Mouse (Mus musculus) midbrain, embryonic 11.5 days (tissue): ENCODE measurements around the gene Slf2. TPM values are rescaled to one million over a fixed set of nuclear protein-coding genes. Genes with fewer than 3 reads are reported as not detected.

Source experiments
- ATAC-seq: fragments of 200-750 bp; cut with Nextera tagmentation; 2 replicates; pipeline ENCODE4 v1.8.0; 2017; ENCODE audit warnings: moderate TSS enrichment, moderate library complexity; ENCODE audit not compliant: low FRiP score
- DNase-seq: peaks from one replicate; pipeline ENCODE4 v3.0.0; 2015; ENCODE audit warnings: low spot score; ENCODE audit errors: missing footprints
- H3K27ac ChIP-seq: fragments of 300-500 bp; sonication (generic); 2 replicates; pipeline ENCODE4 v1.5.1; 2014; ENCODE audit warnings: low read depth, low read length
- H3K27me3 ChIP-seq: fragments of 300-500 bp; sonication (generic); 2 replicates; pipeline ENCODE4 v1.6.1; 2014; ENCODE audit warnings: mild to moderate bottlenecking, low read length, moderate library complexity, mixed read lengths; ENCODE audit not compliant: control insufficient read depth, insufficient read depth
- H3K36me3 ChIP-seq: fragments of 300-500 bp; sonication (generic); 2 replicates; pipeline ENCODE4 v1.6.1; 2014; ENCODE audit warnings: mild to moderate bottlenecking, low read length, moderate library complexity, mixed read lengths; ENCODE audit not compliant: control insufficient read depth, insufficient read depth
- H3K4me1 ChIP-seq: fragments of 300-500 bp; sonication (generic); 2 replicates; pipeline ENCODE4 v1.6.1; 2014; ENCODE audit warnings: low read length; ENCODE audit not compliant: control insufficient read depth, insufficient read depth
- H3K4me2 ChIP-seq: fragments of 300-500 bp; sonication (generic); 2 replicates; pipeline ENCODE4 v1.6.1; 2014; ENCODE audit warnings: mild to moderate bottlenecking, moderate library complexity
- H3K4me3 ChIP-seq: fragments of 300-500 bp; sonication (generic); 2 replicates; pipeline ENCODE4 v1.5.1; 2014; ENCODE audit warnings: low read depth, low read length
- H3K9ac ChIP-seq: fragments of 300-500 bp; sonication (generic); 2 replicates; pipeline ENCODE4 v1.6.1; 2014; ENCODE audit warnings: low read length
- H3K9me3 ChIP-seq: fragments of 300-500 bp; sonication (generic); 2 replicates; pipeline ENCODE4 v1.6.1; 2016; ENCODE audit warnings: low read length; ENCODE audit not compliant: control insufficient read depth
- whole genome bisulfite sequencing: fragments of 180-500 bp; shearing (Covaris S2); extraction: QIAGEN DNeasy Blood & Tissue Kit; methylation state at CpG from one replicate; pipeline ENCODE4 v1.1.7; 2014; 5-methylcytosine and 5-hydroxymethylcytosine counted together
- polyA plus RNA-seq: library from polyadenylated mRNA; unstranded; fragments of >200 nt; fragmentation: Nextera tagmentation; extraction: Ambion mirVana; gene quantifications from 2 replicates; pipeline ENCODE4 v1.2.1, GENCODE M21; 2014

Slf2 gene
- polyA plus RNA-seq, 1 experiment from 2014 or later: 38.7 TPM

GRCm38 (mm10) chr19:44896450-44896849, 34.5 kb upstream of the Slf2 start:
- Histone ChIP-seq H3K27ac (no peak overlapping the region), H3K4me2 (no peak overlapping the region), H3K4me1 (peaks cover 14% of the 10 kb centered on the region; the same call in 1 of the 2 replicates), H3K4me3 (no peak overlapping the region), H3K9ac (no peak overlapping the region), H3K27me3 (peaks cover 26% of the 10 kb centered on the region), H3K36me3 (no peaks in the 10 kb centered on the region), H3K9me3 (no peaks in the 10 kb centered on the region)
- DNase-seq: no peak
- no peak for ATAC-seq
- 74% methylated on average over 6 of the region's 6 CpGs for WGBS

DNA sequence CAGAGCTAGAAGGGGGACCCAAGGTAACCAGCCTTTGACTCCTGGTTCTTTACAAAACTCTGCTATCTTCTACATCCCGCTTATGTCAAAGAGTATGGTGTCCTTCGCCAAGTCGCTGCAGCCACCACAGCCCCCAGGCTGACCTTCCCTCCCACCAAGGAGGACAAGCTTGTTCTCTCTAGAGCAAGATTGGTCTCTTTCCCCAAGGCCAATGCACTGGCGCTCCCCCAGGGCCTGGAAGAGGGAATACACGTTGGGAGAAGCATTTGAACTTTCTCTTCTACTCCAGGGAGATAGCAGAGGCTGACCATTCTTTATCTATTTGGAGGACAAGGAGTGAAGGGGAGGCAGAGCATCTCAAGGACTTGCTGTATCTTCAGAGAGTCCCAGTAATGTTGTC, 33.4 kb upstream of the Slf2 start:
- DNase-seq (no peak), ATAC-seq (no peak)
- no peak overlapping the region for H3K27ac ChIP-seq
- no peaks in the 10 kb centered on the region for H3K9me3 ChIP-seq
- peaks cover 23% of the 10 kb centered on the region for H3K27me3 ChIP-seq
- no peak overlapping the region for H3K4me3 ChIP-seq
- no peak overlapping the region for H3K9ac ChIP-seq
- WGBS: 71% methylated on average over 5 of the region's 5 CpGs
- no peaks in the 10 kb centered on the region for H3K36me3 ChIP-seq
- H3K4me1 ChIP-seq: peaks cover 14% of the 10 kb centered on the region; the same call in 1 of the 2 replicates
- no peak overlapping the region for H3K4me2 ChIP-seq

DNA sequence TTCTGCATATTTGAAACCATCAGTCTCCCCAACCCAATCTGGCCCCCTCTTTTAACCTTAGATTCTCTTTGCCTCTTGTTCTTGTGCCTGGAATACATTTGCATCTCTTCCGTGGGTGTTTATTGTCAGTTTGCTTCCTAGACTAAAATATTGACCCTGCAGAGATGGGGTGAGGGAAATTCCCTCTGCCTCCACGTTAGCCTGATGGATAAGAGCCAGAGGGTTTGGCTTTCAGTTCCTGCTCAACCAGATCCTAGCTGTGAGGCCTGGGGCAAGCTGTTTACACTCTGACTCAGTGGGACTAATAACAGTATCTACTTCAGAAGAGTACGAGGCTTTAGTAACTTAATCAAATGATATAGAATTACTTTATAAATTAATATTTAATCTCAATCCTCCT, 32.3 kb upstream of the Slf2 start:
- 51% methylated on average over 3 of the region's 3 CpGs for WGBS
- no peaks in the 10 kb centered on the region for H3K9me3 ChIP-seq
- no peak overlapping the region for H3K27ac ChIP-seq
- peaks cover 14% of the 10 kb centered on the region; the same call in 1 of the 2 replicates for H3K4me1 ChIP-seq
- no peak for DNase-seq
- no peaks in the 10 kb centered on the region for H3K36me3 ChIP-seq
- peaks cover 18% of the 10 kb centered on the region for H3K27me3 ChIP-seq
- ATAC-seq: no peak
- H3K4me3 ChIP-seq: no peak overlapping the region
- no peak overlapping the region for H3K4me2 ChIP-seq
- no peak overlapping the region for H3K9ac ChIP-seq

GRCm38 (mm10) chr19:44899104-44899793, 31.7 kb upstream of the Slf2 start:
- H3K36me3 ChIP-seq: no peaks in the 10 kb centered on the region
- no peak overlapping the region for H3K4me3 ChIP-seq
- H3K4me1 ChIP-seq: peaks cover 14% of the 10 kb centered on the region; the same call in 1 of the 2 replicates
- H3K9ac ChIP-seq: no peak overlapping the region
- DNase-seq (no peak), ATAC-seq (no peak)
- 42% methylated on average over 9 of the region's 9 CpGs for WGBS
- no peaks in the 10 kb centered on the region for H3K9me3 ChIP-seq
- H3K4me2 ChIP-seq: no peak overlapping the region
- H3K27ac ChIP-seq: no peak overlapping the region
- H3K27me3 ChIP-seq: peaks cover 13% of the 10 kb centered on the region

- Histone ChIP-seq H3K36me3 (no peaks in the 10 kb centered on the region), H3K9ac (peak overlapping the region; percentile 10), H3K27ac (no peak overlapping the region), H3K4me1 (peaks cover 14% of the 10 kb centered on the region; the same call in 1 of the 2 replicates), H3K27me3 (peaks cover 13% of the 10 kb centered on the region), H3K4me2 (peak overlapping the region; percentile 2; the same call in 1 of the 2 replicates), H3K4me3 (no peak overlapping the region), H3K9me3 (no peaks in the 10 kb centered on the region)
- WGBS: 33% methylated on average over 22 of the region's 22 CpGs
- no peak for DNase-seq
- no peak for ATAC-seq
Measured at GRCm38 (mm10) chr19:44899947-44900773, 30.8 kb upstream of the Slf2 start.

DNA sequence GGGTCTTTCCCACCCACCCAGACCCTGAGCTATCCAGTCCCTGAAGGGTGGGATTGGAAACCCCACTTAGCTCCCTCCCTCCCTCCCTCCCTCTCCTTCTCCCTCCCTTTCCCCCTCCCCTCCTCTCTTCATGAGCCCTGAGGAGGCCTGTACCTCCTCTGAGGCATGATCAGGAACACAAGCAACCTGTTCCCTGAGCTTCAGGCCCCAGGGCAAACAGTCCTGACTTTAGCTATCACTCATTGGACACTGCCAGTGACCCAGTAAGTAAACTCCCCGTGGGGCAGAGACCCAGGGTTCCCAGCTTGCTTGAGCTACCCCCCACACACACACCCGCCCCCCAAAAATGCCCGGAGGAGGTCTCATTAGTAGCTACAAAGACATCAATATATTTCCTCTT, 29.9 kb upstream of the Slf2 start:
- Histone ChIP-seq H3K36me3 (no peaks in the 10 kb centered on the region), H3K4me3 (no peak overlapping the region), H3K9ac (no peak overlapping the region), H3K27me3 (peaks cover 7% of the 10 kb centered on the region), H3K4me1 (peaks cover 16% of the 10 kb centered on the region; the same call in 1 of the 2 replicates), H3K27ac (no peak overlapping the region), H3K9me3 (no peaks in the 10 kb centered on the region), H3K4me2 (no peak overlapping the region)
- ATAC-seq (no peak), DNase-seq (no peak)
- 67% methylated on average over 3 of the region's 3 CpGs for WGBS

DNA sequence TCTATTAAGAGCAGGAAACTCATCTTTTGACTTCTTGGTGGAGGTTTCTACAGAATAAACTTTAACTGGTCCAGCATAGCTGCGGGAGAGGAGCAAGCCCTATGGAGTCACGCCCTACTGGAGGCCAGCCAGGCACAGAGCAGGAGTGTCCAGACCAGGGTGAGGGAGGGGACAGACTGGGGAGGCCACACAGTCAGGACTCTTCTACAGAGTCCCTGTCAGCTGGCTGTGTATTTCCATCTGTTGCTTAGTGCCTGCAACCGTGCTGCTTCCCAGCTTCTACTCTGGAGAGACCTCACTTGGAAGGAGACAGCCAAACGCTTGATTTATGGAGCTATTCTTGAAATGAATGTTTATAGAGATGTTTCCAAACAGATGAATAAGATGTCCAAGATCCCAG, 28.6 kb upstream of the Slf2 start:
- no peaks in the 10 kb centered on the region; the same call in 1 of the 2 replicates for H3K27me3 ChIP-seq

GRCm38 (mm10) chr19:44903343-44904000, 27.5 kb upstream of the Slf2 start:
- Histone ChIP-seq H3K4me2 (no peak overlapping the region), H3K27me3 (no peaks in the 10 kb centered on the region), H3K4me1 (peaks cover 21% of the 10 kb centered on the region), H3K4me3 (no peak overlapping the region), H3K27ac (no peak overlapping the region), H3K9me3 (no peaks in the 10 kb centered on the region), H3K9ac (no peak overlapping the region), H3K36me3 (no peaks in the 10 kb centered on the region)
- no peak for DNase-seq
- 63% methylated on average over 6 of the region's 6 CpGs for WGBS
- no peak for ATAC-seq

More for the DNA sequence above, 28.6 kb upstream of the Slf2 start:
- H3K27ac ChIP-seq: no peak overlapping the region
- H3K9ac ChIP-seq: no peak overlapping the region
- no peaks in the 10 kb centered on the region for H3K36me3 ChIP-seq
- no peak overlapping the region for H3K4me2 ChIP-seq
- no peaks in the 10 kb centered on the region for H3K9me3 ChIP-seq
- H3K4me3 ChIP-seq: no peak overlapping the region
- DNase-seq: no peak
- WGBS: 89% methylated on average over 4 of the region's 4 CpGs
- peaks cover 16% of the 10 kb centered on the region; the same call in 1 of the 2 replicates for H3K4me1 ChIP-seq
- ATAC-seq: no peak
